Mouse (Mus musculus): ENCODE data around the gene Slc9a9.

The Slc9a9 gene

DNA sequence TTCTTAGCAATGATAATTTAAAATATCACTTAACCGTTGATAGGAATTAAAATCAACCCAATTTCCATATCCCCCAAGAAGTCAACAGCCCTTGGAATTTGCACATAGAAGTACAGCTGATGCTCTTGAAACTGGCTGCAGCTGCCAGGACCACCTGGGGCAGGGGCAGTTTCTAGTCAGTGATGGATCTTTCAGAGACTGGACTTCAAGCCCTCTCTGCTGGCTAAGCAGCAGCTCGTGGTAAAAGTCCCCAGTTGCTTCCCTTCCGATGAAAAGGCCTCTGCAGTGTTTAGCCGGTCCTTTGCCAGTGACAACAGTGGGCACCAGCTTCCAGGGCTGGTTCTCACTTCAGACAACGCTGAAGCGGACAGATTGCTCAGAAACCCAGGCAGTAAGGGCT is 62.4 kb downstream of the Slc9a9 start:
- in situ Hi-C loops (cut with MboI, MseI), result no loop called here

- in situ Hi-C loops (cut with MboI, MseI), result no loop called here
Observed at GRCm38 (mm10) chr9:94732599-94733287, 63.0 kb downstream of the Slc9a9 start.

GRCm38 (mm10) chr9:94734320-94734719 is 64.6 kb downstream of the Slc9a9 start:
- in situ Hi-C loops (cut with MboI, MseI), result no loop called here

- in situ Hi-C loops (cut with MboI, MseI), result no loop called here
Observed at GRCm38 (mm10) chr9:94737226-94737625, 67.5 kb downstream of the Slc9a9 start.

- in situ Hi-C loops (cut with MboI, MseI), result no loop called here
Observed at GRCm38 (mm10) chr9:94738555-94739427, 69.1 kb downstream of the Slc9a9 start.

GRCm38 (mm10) chr9:94740841-94741240 is 71.1 kb downstream of the Slc9a9 start:
- in situ Hi-C loops (cut with MboI, MseI), result no loop called here

DNA sequence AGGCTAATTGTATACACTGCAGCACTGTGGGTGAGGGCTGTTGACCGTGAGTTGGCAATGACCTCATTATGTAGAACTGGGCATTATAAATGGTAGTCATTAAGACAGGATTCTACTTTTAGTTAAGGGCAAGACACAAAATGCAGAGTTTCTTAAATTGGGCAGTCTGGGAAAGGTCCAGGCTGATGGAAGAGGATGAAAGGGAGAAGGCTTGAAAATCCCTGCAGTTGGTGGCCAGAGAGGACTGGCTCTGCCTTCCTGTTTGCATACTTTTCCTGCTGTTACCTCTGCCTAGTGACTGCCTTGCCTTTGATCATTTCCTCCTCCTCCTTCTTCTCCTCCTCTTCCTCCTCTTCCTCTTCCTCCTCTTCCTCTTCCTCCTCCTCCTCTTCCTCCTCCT is 73.6 kb downstream of the Slc9a9 start:
- in situ Hi-C loops (cut with MboI, MseI), result no loop called here

DNA sequence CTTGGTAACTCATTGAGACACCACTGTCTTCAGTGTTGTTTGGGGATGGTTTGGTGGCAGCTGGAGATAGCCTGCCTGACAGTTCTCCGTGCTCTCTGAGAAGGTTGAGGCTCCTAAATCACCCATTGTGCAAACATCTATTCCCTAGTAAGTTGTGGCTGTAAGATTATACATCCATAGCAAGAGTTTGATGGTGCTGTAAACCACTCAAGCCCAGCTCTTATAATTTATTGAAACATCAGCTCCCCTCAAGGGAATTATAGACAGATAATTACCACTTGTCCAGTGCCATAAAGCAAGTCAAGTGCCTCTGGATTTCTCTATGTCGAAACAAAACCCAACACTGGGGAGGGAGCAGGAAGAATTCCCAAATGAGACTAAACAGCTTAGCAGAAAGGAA is 78.8 kb downstream of the Slc9a9 start:
- in situ Hi-C loops (cut with MboI, MseI), result loop anchor here (5.0 kb wide), 1 partner anchor 669 kb away; no protein-coding TSS in a partner anchor

DNA sequence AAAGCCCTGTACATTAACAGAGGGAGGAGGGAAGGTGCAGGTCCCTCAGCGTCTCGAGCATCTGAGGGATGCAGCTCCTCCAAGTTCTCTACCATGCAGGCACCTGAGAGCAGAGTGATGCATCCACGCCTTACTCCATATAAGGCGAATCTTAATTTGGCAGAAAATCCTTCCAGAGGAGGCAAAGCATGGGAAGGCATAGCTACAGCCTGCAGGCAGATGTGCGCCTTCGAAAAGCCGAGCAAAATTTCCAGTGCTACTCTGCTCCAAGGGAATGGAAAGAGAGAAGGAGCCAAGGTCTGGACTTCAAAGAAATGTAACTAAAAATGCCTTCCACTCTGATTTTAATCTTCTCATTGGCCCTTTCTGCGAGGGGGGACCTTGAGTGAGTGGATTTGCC is 80.5 kb downstream of the Slc9a9 start:
- in situ Hi-C loops (cut with MboI, MseI), result no loop called here

DNA sequence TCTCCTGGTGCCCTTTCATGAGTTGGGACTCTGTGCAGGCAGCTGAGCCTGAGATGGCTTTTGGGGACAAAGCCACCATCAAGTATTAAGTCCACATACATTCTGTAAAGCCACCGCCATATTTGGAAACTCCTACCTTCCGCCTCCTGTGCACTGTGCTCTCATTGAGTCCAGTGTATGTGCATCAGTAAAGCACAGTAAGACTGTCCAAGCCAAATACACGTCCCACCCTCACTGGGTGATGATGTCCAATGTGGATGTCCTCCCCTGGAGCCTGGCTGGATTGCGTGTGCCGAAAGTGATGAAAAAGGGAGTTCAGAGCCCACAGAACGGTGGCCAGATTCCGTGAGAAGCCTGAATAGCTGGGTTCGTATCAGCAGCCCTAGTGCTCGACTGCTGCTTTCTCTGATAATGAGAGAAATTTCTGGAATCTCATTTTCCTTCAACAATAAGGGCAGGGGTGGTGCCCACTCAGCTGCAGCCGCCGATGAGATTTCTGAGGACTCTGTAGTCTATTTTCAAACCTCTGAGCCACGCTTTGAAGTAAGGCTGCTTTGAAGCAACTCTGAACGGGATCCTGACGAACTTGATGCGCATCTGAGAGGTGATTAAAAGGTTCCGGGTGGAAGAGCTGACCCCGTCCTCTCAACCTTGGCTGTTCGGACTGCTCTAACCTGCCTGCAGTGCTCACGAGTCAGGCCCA is 81.4 kb downstream of the Slc9a9 start:
- in situ Hi-C loops (cut with MboI, MseI), result no loop called here

DNA sequence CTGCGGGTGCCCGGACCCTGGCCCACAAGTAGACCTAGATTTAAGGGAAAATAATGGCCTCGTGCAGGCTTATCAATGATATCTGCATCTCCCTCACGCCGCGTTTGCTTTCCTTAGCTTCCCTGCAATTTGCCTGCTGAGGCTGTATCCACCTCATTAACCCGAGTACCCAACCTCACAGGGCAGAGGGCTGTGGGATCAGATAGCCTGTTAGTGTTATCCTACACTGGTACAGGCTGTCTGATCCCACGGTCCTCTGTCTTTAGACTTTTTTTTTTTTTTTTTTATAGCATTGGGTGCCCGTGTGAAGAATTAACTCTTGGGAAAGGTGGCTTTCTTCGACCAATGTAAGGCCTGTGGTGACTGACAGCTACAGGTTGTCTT is 81.9 kb downstream of the Slc9a9 start:
- in situ Hi-C loops (cut with MboI, MseI), result no loop called here

GRCm38 (mm10) chr9:94752121-94752520 is 82.4 kb downstream of the Slc9a9 start:
- in situ Hi-C loops (cut with MboI, MseI), result no loop called here

DNA sequence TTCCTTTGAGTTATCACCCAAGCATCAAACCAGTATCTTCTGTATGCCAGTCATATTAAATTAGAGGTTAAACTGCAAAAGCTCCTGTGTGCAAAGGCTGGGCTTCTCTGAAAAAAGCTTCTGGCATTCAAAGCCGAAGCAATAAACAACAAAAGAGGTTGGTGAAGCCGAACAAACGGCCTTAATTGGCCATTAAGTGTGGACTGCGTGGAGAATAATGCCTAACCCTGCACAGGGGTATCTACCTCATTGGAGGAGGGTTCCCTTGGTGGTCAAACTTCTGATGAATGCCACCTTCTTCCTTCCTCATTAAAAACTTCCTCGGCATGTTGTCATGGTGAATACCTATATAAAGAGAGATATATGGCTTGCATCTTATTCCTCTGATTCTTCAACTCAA is 90.2 kb downstream of the Slc9a9 start:
- in situ Hi-C loops (cut with MboI, MseI), result no loop called here

- in situ Hi-C loops (cut with MboI, MseI), result loop anchor here (5.0 kb wide), 1 partner anchor 39 kb away; no protein-coding TSS in a partner anchor
Observed at GRCm38 (mm10) chr9:94768114-94768513, 98.4 kb downstream of the Slc9a9 start.

DNA sequence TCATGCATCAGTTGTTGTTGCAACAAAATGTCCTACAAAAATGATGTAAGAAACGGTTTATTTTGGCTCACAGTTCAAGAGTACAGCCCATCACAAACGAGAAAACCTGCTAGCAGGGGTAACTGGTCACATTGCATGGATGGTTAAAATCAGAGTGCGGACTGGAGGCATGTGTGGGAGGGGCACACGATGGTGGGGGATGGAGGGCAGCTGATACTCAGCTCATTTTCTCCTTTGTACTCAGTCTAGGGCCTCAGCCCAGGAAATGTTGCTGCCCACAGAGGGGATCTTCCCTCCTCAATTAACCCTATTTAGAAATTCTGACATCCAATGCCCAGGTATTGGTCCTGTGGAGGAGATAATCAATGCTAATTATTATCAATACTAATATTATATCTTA is 98.8 kb downstream of the Slc9a9 start:
- in situ Hi-C loops (cut with MboI, MseI), result loop anchor here (5.0 kb wide), 1 partner anchor 39 kb away; no protein-coding TSS in a partner anchor

GRCm38 (mm10) chr9:94773357-94773756 is 103.6 kb downstream of the Slc9a9 start:
- in situ Hi-C loops (cut with MboI, MseI), result no loop called here

- in situ Hi-C loops (cut with MboI, MseI), result no loop called here
Observed at GRCm38 (mm10) chr9:94788261-94788660, 118.6 kb downstream of the Slc9a9 start.

DNA sequence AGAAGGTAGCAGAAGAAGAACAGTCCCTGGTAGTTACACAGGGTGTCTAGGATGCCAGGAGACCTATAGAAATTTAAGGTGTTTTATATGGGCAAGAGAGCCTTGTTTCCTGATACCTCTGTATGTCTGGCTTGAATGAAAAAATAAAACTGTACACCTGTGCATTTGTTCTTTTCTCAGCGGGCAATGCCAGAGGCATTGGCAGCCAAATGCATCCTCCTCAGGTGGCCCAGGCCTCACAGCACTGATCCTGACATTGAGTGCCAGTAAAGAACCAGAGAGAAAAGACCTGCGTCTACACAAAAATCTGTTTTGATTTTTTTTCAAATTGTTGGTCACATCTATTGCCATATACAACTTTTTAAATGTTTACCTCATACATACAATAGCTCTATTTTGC is 121.3 kb downstream of the Slc9a9 start:
- in situ Hi-C loops (cut with MboI, MseI), result no loop called here

DNA sequence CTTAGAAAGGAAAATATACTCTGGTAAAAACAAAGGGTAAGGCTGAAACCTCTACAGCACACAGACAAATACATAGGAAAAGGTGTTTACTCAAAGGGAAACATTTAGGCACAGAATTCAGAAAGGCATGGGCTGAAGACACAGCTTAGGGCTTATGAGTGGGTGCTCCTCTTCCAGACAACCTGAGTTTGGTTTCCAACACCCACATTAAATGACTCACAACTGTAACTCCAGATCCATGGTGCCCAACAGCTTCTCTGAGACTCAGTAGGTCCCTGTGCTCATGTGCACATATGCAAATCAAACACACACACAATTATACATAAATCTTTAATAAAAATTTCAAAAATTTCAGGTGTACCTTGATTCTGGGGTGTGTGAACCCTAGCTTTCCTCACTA is 133.4 kb downstream of the Slc9a9 start:
- in situ Hi-C loops (cut with MboI, MseI), result no loop called here

GRCm38 (mm10) chr9:94805506-94805905 is 135.8 kb downstream of the Slc9a9 start:
- in situ Hi-C loops (cut with MboI, MseI), result loop anchor here (5.0 kb wide), 1 partner anchor 38 kb away; no protein-coding TSS in a partner anchor

DNA sequence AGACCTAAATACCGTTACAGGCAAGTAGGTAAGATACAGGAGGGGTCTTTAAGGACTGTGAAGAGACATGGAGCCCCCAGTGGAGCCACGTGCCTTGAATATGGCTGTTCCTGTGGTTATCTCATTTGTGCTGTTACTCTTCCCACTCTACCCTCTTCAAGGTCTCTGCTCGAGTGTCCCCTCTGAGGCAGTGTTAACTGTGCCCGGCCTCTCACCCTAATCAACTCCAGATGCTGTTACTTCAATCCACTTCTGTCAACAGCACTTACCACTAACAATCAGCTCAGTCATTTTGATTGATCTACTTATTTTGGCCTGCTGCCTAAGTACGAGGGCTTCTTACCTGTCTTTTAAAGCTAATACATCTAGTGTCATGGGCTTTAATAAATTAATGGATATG is 145.8 kb downstream of the Slc9a9 start:
- in situ Hi-C loops (cut with MboI, MseI), result no loop called here

DNA sequence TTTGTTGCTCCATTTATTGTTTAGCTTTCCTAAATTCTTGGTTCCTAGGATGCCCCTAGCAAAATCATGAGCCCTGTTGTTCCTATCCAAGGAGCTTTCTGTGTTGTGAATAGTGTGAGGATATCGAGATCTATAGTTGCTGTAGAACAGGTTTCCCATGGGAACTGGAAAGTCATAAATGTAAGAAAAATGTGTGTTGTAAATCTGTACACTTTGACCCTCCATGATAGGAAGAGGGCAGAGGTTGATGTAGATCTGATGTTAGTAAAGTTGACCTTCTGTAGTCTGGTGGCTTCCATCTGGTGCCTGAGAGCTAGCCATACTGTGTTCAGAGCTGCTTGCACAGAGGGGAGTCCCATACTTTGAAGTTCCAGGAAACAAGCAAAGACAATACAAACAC is 151.6 kb downstream of the Slc9a9 start:
- in situ Hi-C loops (cut with MboI, MseI), result no loop called here

Data from T-helper 1 cell (primary cell).